Mouse (Mus musculus) CH12.LX (cell line): ENCODE measurements around the gene Tm4sf19. TPM values are rescaled to one million over a fixed set of nuclear protein-coding genes. Genes with fewer than 3 reads are reported as not detected.

Source experiments
- DNase-seq: peaks from one replicate; pipeline ENCODE4 v3.0.0-alpha.2; 2013; ENCODE audit errors: extremely low read depth
- H3K27ac ChIP-seq: 2 replicates; pipeline ENCODE4 v1.5.1; 2012; ENCODE audit warnings: low read depth, mild to moderate bottlenecking, control low read depth, moderate library complexity; ENCODE audit not compliant: insufficient read depth
- H3K27me3 ChIP-seq: replicated peaks from 2 replicates; pipeline ENCODE3; 2012; ENCODE audit warnings: inconsistent platforms
- H3K36me3 ChIP-seq, 2 experiments: replicated peaks in 1 of 2; 2 replicates each; pipeline versions ENCODE3 to v1.6.1; 2012; ENCODE audit warnings: inconsistent platforms in 1 of 2, low read length in 1 of 2, mild to moderate bottlenecking in 1 of 2, mixed read lengths in 1 of 2, moderate library complexity in 1 of 2; ENCODE audit not compliant: control insufficient read depth in 1 of 2, insufficient read depth in 1 of 2
- H3K4me1 ChIP-seq, 2 experiments: 2 replicates each; pipeline ENCODE4 v1.6.1; 2012; ENCODE audit warnings: inconsistent platforms in 1 of 2, moderate library complexity in 1 of 2; ENCODE audit not compliant: insufficient read depth in 2 of 2, control insufficient read depth in 1 of 2
- H3K4me2 ChIP-seq: 2 replicates; pipeline ENCODE4 v1.6.1; 2012; ENCODE audit warnings: low read depth, mild to moderate bottlenecking, control low read depth; ENCODE audit not compliant: poor library complexity, insufficient read depth, severe bottlenecking
- H3K4me3 ChIP-seq, 3 experiments: fragments of 150-350 bp in 1 of 3; sonication (generic) in 1 of 3; replicated peaks in 1 of 3; 2 replicates each; pipeline versions ENCODE3 to v1.5.1; 2011 to 2012; ENCODE audit warnings: low read depth in 2 of 3, low read length in 2 of 3, mild to moderate bottlenecking in 2 of 3, moderate library complexity in 2 of 3, control low read depth in 1 of 3, improper control_type of control experiment in 1 of 3, inconsistent platforms in 1 of 3, mixed read lengths in 1 of 3; ENCODE audit not compliant: poor library complexity in 1 of 3
- H3K79me2 ChIP-seq: replicated peaks from 2 replicates; pipeline ENCODE4 v1.6.1; 2012; ENCODE audit warnings: mild to moderate bottlenecking, moderate library complexity; ENCODE audit not compliant: control insufficient read depth, poor library complexity, insufficient read depth, severe bottlenecking; ENCODE audit errors: extremely low read depth
- H3K9ac ChIP-seq: 2 replicates; pipeline ENCODE4 v1.6.1; 2012; ENCODE audit warnings: low read depth, mild to moderate bottlenecking, control low read depth, moderate library complexity; ENCODE audit not compliant: insufficient read depth
- H3K9me3 ChIP-seq: replicated peaks from 2 replicates; pipeline ENCODE3; 2012; ENCODE audit warnings: low read length, inconsistent platforms, mixed read lengths
- CHD2 ChIP-seq: IDR thresholded peaks from 2 replicates; pipeline ENCODE4 v1.6.1; 2011; ENCODE audit warnings: low read length, improper control_type of control experiment
- CTCF ChIP-seq, 2 experiments: IDR thresholded peaks in 1 of 2; conservative IDR thresholded peaks in 1 of 2; 2 replicates each; pipeline ENCODE4 v1.5.1; 2011 to 2012; ENCODE audit warnings: low read depth in 2 of 2, low read length in 2 of 2, improper control_type of control experiment in 1 of 2, inconsistent platforms in 1 of 2, mild to moderate bottlenecking in 1 of 2, moderate library complexity in 1 of 2
- EP300 ChIP-seq: IDR thresholded peaks from 2 replicates; pipeline ENCODE4 v1.6.1; 2011; ENCODE audit warnings: low read length, improper control_type of control experiment
- GABPA ChIP-seq: IDR thresholded peaks from 2 replicates; pipeline ENCODE4 v1.6.1; 2012; ENCODE audit warnings: low read depth, low read length, improper control_type of control experiment, inconsistent platforms; ENCODE audit not compliant: insufficient replicate concordance
- IRF4 ChIP-seq: IDR thresholded peaks from 2 replicates; pipeline ENCODE4 v1.6.1; 2014; ENCODE audit warnings: low read depth, mild to moderate bottlenecking, inconsistent platforms, low read length, improper control_type of control experiment
- JUN ChIP-seq: IDR thresholded peaks from 2 replicates; pipeline ENCODE4 v1.6.1; 2011; ENCODE audit warnings: low read depth, mild to moderate bottlenecking, low read length, improper control_type of control experiment, moderate library complexity; ENCODE audit not compliant: insufficient read depth
- JUND ChIP-seq: conservative IDR thresholded peaks from 2 replicates; pipeline ENCODE4 v1.6.1; 2011; ENCODE audit warnings: low read depth, low read length, improper control_type of control experiment
- MAFK ChIP-seq: IDR thresholded peaks from 2 replicates; pipeline ENCODE4 v1.6.1; 2011; ENCODE audit warnings: low read length, improper control_type of control experiment; ENCODE audit not compliant: insufficient replicate concordance
- MAZ ChIP-seq: IDR thresholded peaks from 2 replicates; pipeline ENCODE4 v1.6.1; 2012; ENCODE audit warnings: low read depth, mild to moderate bottlenecking, inconsistent platforms, low read length, improper control_type of control experiment, moderate library complexity
- MYC ChIP-seq: IDR thresholded peaks from 2 replicates; pipeline ENCODE4 v1.6.1; 2011; ENCODE audit warnings: low read depth, mild to moderate bottlenecking, improper control_type of control experiment, low read length
- POLR2A ChIP-seq: IDR thresholded peaks from 2 replicates; pipeline ENCODE4 v1.6.1; 2011; ENCODE audit warnings: low read depth, mild to moderate bottlenecking, improper control_type of control experiment, low read length
- POLR2AphosphoS2 ChIP-seq: IDR thresholded peaks from 2 replicates; pipeline ENCODE4 v1.6.1; 2011; ENCODE audit warnings: low read depth, low read length, improper control_type of control experiment
- RAD21 ChIP-seq: IDR thresholded peaks from 2 replicates; pipeline ENCODE4 v1.6.1; 2011; ENCODE audit warnings: low read depth, mild to moderate bottlenecking, low read length, improper control_type of control experiment, moderate library complexity
- RCOR1 ChIP-seq: conservative IDR thresholded peaks from 2 replicates; pipeline ENCODE4 v1.6.1; 2012; ENCODE audit warnings: low read depth, mild to moderate bottlenecking, inconsistent platforms, low read length, improper control_type of control experiment
- SIN3A ChIP-seq: IDR thresholded peaks from 2 replicates; pipeline ENCODE4 v1.6.1; 2012; ENCODE audit warnings: low read length, improper control_type of control experiment, inconsistent platforms
- SMC3 ChIP-seq: IDR thresholded peaks from 2 replicates; pipeline ENCODE4 v1.6.1; 2011; ENCODE audit warnings: low read depth, low read length, improper control_type of control experiment
- UBTF ChIP-seq: IDR thresholded peaks from 2 replicates; pipeline ENCODE4 v1.6.1; 2012; ENCODE audit warnings: low read depth, mild to moderate bottlenecking, inconsistent platforms, low read length, improper control_type of control experiment, moderate library complexity
- dilution Hi-C: fragments of 300-500 bp; cut with MboI; formaldehyde crosslinking; loops from 2 replicates; pipeline ENCODE4 v1.14.3; 2020; ENCODE audit warnings: low sequenced_read_pairs; ENCODE audit not compliant: extremely low pct_unique_long_range_greater_than_20kb, extremely low pct_ligation_motif_present
- in situ Hi-C: fragments of 300-500 bp; cut with MboI; formaldehyde crosslinking; loops from 3 replicates; pipeline ENCODE4 v1.14.3; 2019; ENCODE audit warnings: low sequenced_read_pairs, low pct_ligation_motif_present, low pct_unique_long_range_greater_than_20kb, mixed read lengths
- polyA plus RNA-seq: library from polyadenylated mRNA; unstranded; fragments of >175 nt; gene quantifications from 2 replicates; pipeline ENCODE4 v1.2.1, GENCODE M21; 2012; ENCODE audit warnings: low read depth; ENCODE audit not compliant: insufficient read length
- total RNA-seq, 2 experiments: library from RNA; depleted of rRNA; stranded (reverse); fragments of 300-350 nt in 1 of 2; fragments of >200 nt in 1 of 2; gene quantifications; 2 replicates each; pipeline ENCODE4 v1.2.3; 2012 to 2014

Gene Tm4sf19
- total and polyA plus RNA-seq, 3 experiments: 0.25 to 1.3 (median 0.78) TPM

- TF ChIP-seq MAFK: no peak
- no peak for TF ChIP-seq JUN
- no peak for TF ChIP-seq SMC3
- peak; percentile 71; the same call in 1 of the 2 replicates for TF ChIP-seq MAZ
- TF ChIP-seq SIN3A: peak; percentile 63
- TF ChIP-seq POLR2A: peak; percentile 61; the same call in 1 of the 2 replicates
- peak; percentile 61; the same call in 1 of the 2 replicates for TF ChIP-seq CHD2
Observed at GRCm38 (mm10) chr16:32402818-32403217, 2.5 kb downstream of the Tm4sf19 start (continued).

- no peak overlapping the region for H3K9ac ChIP-seq
- no peaks in the 10 kb centered on the region for H3K9me3 ChIP-seq
- DNase-seq: no peak
- dilution Hi-C loops (no loop called here), in situ Hi-C loops (no loop called here)
- no peaks in the 10 kb centered on the region for H3K27me3 ChIP-seq
- H3K4me2 ChIP-seq: no peak overlapping the region
- no peaks in the 10 kb centered on the region for H3K36me3 ChIP-seq
- H3K4me1 ChIP-seq: peaks cover 26 to 65% of the 10 kb centered on the region in 2 experiments
- TF ChIP-seq UBTF (no peak), JUND (no peak), IRF4 (no peak), CTCF (conservative IDR thresholded peaks at IDR 0.05 in 1 of 2, IDR thresholded peaks at IDR 0.05 in 1 of 2; ENCODE audit: low read depth in 2 of 2, low read length in 2 of 2) (no peak)
- H3K27ac ChIP-seq: no peak overlapping the region
- no peak overlapping the region for H3K4me3 ChIP-seq
- no peaks in the 10 kb centered on the region for H3K79me2 ChIP-seq
Observed at GRCm38 (mm10) chr16:32405716-32406115, 5.4 kb downstream of the Tm4sf19 start.

- Histone ChIP-seq H3K4me2 (no peak overlapping the region), H3K27me3 (no peaks in the 10 kb centered on the region), H3K79me2 (no peaks in the 10 kb centered on the region), H3K4me1 (peaks cover 20 to 56% of the 10 kb centered on the region in 2 experiments), H3K9me3 (no peaks in the 10 kb centered on the region), H3K9ac (no peak overlapping the region), H3K4me3 (no peak overlapping the region), H3K36me3 (no peaks in the 10 kb centered on the region), H3K27ac (no peak overlapping the region)
- dilution Hi-C loops: no loop called here
- in situ Hi-C loops: no loop called here
- DNase-seq: no peak
- TF ChIP-seq SMC3 (no peak), CTCF (conservative IDR thresholded peaks at IDR 0.05 in 1 of 2, IDR thresholded peaks at IDR 0.05 in 1 of 2; ENCODE audit: low read depth in 2 of 2, low read length in 2 of 2) (no peak), RAD21 (no peak), CHD2 (no peak), UBTF (no peak), RCOR1 (no peak), GABPA (no peak), POLR2AphosphoS2 (no peak), MYC (no peak), EP300 (no peak)
Observed at GRCm38 (mm10) chr16:32406671-32407070, 6.4 kb downstream of the Tm4sf19 start.
